Mouse (Mus musculus) neutrophil, adult 83 days (primary cell): ENCODE results near the gene Kansl1l. TPM values are rescaled to one million over a fixed set of nuclear protein-coding genes. Genes with fewer than 3 reads are reported as not detected.

ENCODE experiments used
- total RNA-seq, 2 experiments: library from RNA; stranded (reverse); gene quantifications; one replicate each; pipeline ENCODE4 v1.2.4; 2023

Kansl1l gene
- total RNA-seq, result 10 to 100 TPM; 10.7 to 12.8 TPM

DNA sequence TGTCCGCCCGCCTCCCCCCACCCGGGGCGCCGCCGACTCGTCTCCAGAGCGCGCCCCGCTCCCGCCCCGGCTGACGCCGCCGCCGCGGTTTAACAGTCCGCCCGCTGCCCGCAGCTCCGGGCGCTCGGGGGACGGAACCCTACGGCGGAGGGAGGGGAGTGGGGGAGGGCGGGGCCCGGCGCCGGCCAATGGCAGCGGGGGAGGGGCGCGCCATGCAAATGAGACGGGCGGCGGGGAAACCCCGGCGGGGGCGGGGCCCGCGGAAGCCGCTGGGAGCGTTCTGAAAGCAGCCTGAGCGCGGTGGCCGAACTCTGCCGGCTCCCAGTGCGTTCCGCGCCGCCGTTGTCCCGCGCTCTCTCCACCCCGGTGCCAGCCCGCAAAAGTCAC lies at the start of gene Kansl1l:
Gene Kansl1l, minus strand, starts transcription at position 110 of the 387 bp plus-strand sequence.

DNA sequence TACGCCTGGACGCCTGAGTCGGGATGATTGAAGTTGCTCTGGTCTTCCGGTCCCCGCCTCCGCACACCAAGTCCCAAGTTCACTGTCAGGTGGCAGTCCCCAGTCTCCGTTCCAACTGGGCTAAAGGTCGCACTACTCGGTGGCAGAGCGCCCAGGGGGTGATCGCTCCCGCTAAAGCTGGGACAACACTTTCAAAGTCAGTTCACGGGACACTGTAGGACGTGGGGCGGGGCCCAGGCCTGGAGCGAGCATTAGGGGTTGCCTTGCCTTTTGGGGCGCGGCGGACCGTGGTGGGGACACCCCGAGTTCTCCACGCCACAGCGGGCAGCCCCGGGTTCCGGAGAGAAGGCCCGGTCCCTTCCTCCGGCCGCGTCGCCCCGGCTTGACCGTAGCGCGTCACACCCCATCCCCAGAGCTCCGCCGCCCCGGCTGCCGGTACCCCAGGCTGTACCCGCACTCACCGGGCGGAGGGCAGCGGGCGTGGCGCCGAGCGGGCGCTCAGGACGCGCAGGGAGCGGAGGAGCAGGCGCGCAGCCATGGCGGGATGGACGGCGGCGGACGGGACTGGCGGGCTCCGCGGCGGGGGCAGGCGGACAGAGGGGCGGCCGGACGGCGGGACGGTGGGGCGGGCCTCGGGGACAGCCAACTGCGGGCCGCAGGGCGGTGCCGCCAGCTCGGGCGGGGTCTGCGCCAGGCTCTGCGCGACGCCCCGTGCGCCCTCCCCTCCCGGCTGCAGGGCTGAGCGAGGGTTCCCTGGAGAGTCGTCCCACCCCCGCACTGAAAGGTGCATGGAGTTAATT lies 45.5 kb upstream of the Kansl1l start, which contains the start of gene Acadl:
Gene Acadl, minus strand, starts transcription at position 566 of the 800 bp plus-strand sequence.

DNA sequence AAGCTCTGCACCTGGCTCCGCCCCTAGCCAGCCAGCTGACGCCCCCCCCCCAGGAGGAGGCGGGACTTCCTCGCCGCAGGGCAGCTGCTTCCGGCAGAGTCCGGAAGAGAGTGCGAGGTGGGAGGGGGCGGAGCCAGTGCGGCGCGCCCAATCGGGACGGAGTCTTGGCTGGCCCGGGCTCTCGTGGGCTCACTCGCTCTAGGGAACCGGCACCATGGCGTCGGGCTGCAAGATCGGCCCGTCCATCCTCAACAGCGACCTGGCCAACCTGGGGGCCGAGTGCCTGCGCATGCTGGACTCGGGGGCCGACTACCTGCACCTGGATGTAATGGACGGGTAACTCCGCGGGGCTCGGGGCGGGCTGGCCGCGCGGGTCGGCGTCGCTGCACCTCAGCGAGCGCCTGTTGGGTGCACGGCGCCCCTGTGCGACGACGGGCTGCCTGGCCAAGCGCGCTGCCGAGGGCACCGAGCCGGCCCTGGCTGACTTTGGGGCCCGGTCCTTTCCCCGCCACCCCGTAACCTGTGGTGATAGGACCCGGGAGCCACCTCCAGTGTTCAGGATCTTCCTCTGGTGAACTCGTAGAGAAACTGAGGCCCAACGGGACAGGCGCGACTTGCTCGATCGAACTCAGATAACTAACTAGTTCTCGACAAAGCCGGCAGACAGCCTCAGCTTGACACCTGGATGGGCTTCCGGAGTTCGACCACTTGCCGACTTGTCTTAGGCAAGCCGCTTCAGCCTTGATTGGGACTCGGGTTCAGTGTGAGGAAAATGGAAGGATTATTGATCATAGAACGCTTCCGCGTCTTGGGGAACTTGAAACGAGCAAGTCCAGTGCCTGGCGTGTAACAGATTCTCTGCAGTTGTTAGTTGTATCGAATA lies 116.4 kb downstream of the Kansl1l start, which contains the start of gene Rpe:
Gene Rpe, plus strand, starts transcription at position 139 of the 883 bp plus-strand sequence.

Other genes starting within 250 kb of the Kansl1l start
- 10 to 100 TPM; 70.7 to 71.8 TPM for gene Rpe, start 116.7 kb downstream of the Kansl1l start, total RNA-seq
- gene Acadl, start 45.7 kb upstream of the Kansl1l start, total RNA-seq, result 10 to 100 TPM; 44.5 to 50.6 TPM
- gene Myl1, start 127.8 kb upstream of the Kansl1l start, total RNA-seq, result 1 to 10 TPM; 1.9 to 2.8 TPM
- gene Lancl1, start 221.3 kb upstream of the Kansl1l start, total RNA-seq, result 10 to 100 TPM; 13.2 to 13.7 TPM